Mouse (Mus musculus) kidney, adult 2 months (tissue): ENCODE results near the gene Pign. TPM values are rescaled to one million over a fixed set of nuclear protein-coding genes. Genes with fewer than 3 reads are reported as not detected.

Experiments
- DNase-seq: peaks from one replicate; pipeline ENCODE4 v3.0.0; 2021
- H3K27ac ChIP-seq: fragments of 200-500 bp; 2 replicates; pipeline ENCODE4 v1.5.1; 2012; ENCODE audit warnings: low read depth, low read length, control low read depth, inconsistent platforms; ENCODE audit not compliant: insufficient read depth
- H3K27me3 ChIP-seq: fragments of 200-500 bp; replicated peaks from 2 replicates; pipeline ENCODE4 v1.6.1; 2012; ENCODE audit warnings: mild to moderate bottlenecking, moderate library complexity, low read length, inconsistent platforms; ENCODE audit not compliant: control insufficient read depth, insufficient read depth
- H3K36me3 ChIP-seq: fragments of 200-500 bp; 2 replicates; pipeline ENCODE4 v1.6.1; 2012; ENCODE audit warnings: mild to moderate bottlenecking, moderate library complexity, low read length, inconsistent platforms; ENCODE audit not compliant: control insufficient read depth, insufficient read depth
- H3K4me1 ChIP-seq: fragments of 200-500 bp; 2 replicates; pipeline ENCODE4 v1.6.1; 2011; ENCODE audit warnings: low read length; ENCODE audit not compliant: control insufficient read depth, insufficient read depth
- H3K4me3 ChIP-seq: fragments of 200-500 bp; 2 replicates; pipeline ENCODE4 v1.5.1; 2011; ENCODE audit warnings: mild to moderate bottlenecking, low read depth, low read length, control low read depth; ENCODE audit not compliant: insufficient read depth
- CTCF ChIP-seq: fragments of 200-500 bp; conservative IDR thresholded peaks from 2 replicates; pipeline ENCODE4 v1.5.1; 2011; ENCODE audit warnings: low read depth, mild to moderate bottlenecking, control low read depth, low read length, moderate library complexity, mixed read lengths; ENCODE audit not compliant: insufficient read depth, insufficient read length
- POLR2A ChIP-seq: fragments of 200-500 bp; IDR thresholded peaks from one replicate; pipeline ENCODE4 v1.6.1; 2011; ENCODE audit warnings: low read depth, low read length, control low read depth
- WGBS: fragments of 180-500 bp; shearing (Covaris S2); methylation state at CpG from one replicate; pipeline ENCODE4 v1.1.7; 2018; 5-methylcytosine and 5-hydroxymethylcytosine counted together
- polyA plus RNA-seq: library from polyadenylated mRNA; depleted of rRNA; stranded (reverse); fragments of >200 nt; gene quantifications from 2 replicates; pipeline ENCODE4 v1.2.3, GENCODE M21; 2012; rRNA removed

Gene Pign
- polyA plus RNA-seq, 1 experiment, result 18.6 TPM

GRCm38 (mm10) chr1:105522321-105522720, 141.2 kb downstream of the Pign start:
- Histone ChIP-seq H3K27me3 (no peaks in the 10 kb centered on the region), H3K4me1 (no peaks in the 10 kb centered on the region), H3K36me3 (0 out of 2 replicates have a peak, but pooled peaks cover 3% of the 10 kb centered on the region), H3K4me3 (no peak overlapping the region), H3K27ac (no peak overlapping the region)
- 81% methylated on average over 2 of the region's 2 CpGs for WGBS
- TF ChIP-seq CTCF (no peak), POLR2A (no peak)
- DNase-seq, result no peak

GRCm38 (mm10) chr1:105518101-105518500, 145.4 kb downstream of the Pign start:
- Histone ChIP-seq H3K27me3 (no peaks in the 10 kb centered on the region), H3K4me1 (no peaks in the 10 kb centered on the region), H3K4me3 (no peak overlapping the region), H3K36me3 (0 out of 2 replicates have a peak, but pooled peaks cover 3% of the 10 kb centered on the region), H3K27ac (no peak overlapping the region)
- no peak for DNase-seq
- no peak for TF ChIP-seq CTCF
- TF ChIP-seq POLR2A, result no peak

- WGBS, result 57% methylated on average over 1 of the region's 1 CpGs
- no peak for DNase-seq
- Histone ChIP-seq H3K36me3 (no peaks in the 10 kb centered on the region), H3K27me3 (no peaks in the 10 kb centered on the region), H3K4me3 (no peak overlapping the region), H3K4me1 (no peaks in the 10 kb centered on the region), H3K27ac (no peak overlapping the region)
- TF ChIP-seq POLR2A, result no peak
- no peak for TF ChIP-seq CTCF
Observed at GRCm38 (mm10) chr1:105507116-105507515, 156.4 kb downstream of the Pign start.

- Histone ChIP-seq H3K4me3 (no peak overlapping the region), H3K36me3 (no peaks in the 10 kb centered on the region), H3K27ac (no peak overlapping the region), H3K27me3 (no peaks in the 10 kb centered on the region), H3K4me1 (no peaks in the 10 kb centered on the region)
- TF ChIP-seq POLR2A (no peak), CTCF (no peak)
- no peak for DNase-seq
- 85% methylated on average over 5 of the region's 5 CpGs for WGBS
Observed at GRCm38 (mm10) chr1:105492626-105493025, 170.9 kb downstream of the Pign start.

- TF ChIP-seq POLR2A, result no peak
- TF ChIP-seq CTCF, result no peak
- Histone ChIP-seq H3K4me3 (no peak overlapping the region), H3K36me3 (no peaks in the 10 kb centered on the region), H3K27ac (no peak overlapping the region), H3K4me1 (no peaks in the 10 kb centered on the region), H3K27me3 (no peaks in the 10 kb centered on the region)
- DNase-seq, result no peak
- WGBS, result 82% methylated on average over 3 of the region's 3 CpGs
Observed at GRCm38 (mm10) chr1:105489456-105489855, 174.0 kb downstream of the Pign start.

GRCm38 (mm10) chr1:105487037-105487436, 176.4 kb downstream of the Pign start:
- DNase-seq, result no peak
- Histone ChIP-seq H3K27ac (no peak overlapping the region), H3K36me3 (no peaks in the 10 kb centered on the region), H3K4me3 (no peak overlapping the region), H3K27me3 (no peaks in the 10 kb centered on the region), H3K4me1 (no peaks in the 10 kb centered on the region)
- TF ChIP-seq POLR2A (no peak), CTCF (no peak)
- WGBS, result 68% methylated on average over 4 of the region's 4 CpGs

Other genes starting within 250 kb of the Pign start
- 14.3 and 15.5 TPM in 2 replicates for gene Relch, start 184 bp upstream of the Pign start, polyA plus RNA-seq
- gene Tnfrsf11a, start 117.0 kb upstream of the Pign start, polyA plus RNA-seq, result 2.6 and 3.0 TPM in 2 replicates